Mouse (Mus musculus) lung, postnatal 0 days (tissue): Measurements from ENCODE around the gene Tec.

Experiments
- CTCF ChIP-seq: IDR thresholded peaks from 2 replicates; pipeline ENCODE4 v1.5.1; 2016; ENCODE audit warnings: antibody characterized with exemption, mild to moderate bottlenecking
- EP300 ChIP-seq: IDR thresholded peaks from 2 replicates; pipeline ENCODE4 v1.6.1; 2016; ENCODE audit warnings: antibody characterized with exemption, mild to moderate bottlenecking, control low read depth

DNA sequence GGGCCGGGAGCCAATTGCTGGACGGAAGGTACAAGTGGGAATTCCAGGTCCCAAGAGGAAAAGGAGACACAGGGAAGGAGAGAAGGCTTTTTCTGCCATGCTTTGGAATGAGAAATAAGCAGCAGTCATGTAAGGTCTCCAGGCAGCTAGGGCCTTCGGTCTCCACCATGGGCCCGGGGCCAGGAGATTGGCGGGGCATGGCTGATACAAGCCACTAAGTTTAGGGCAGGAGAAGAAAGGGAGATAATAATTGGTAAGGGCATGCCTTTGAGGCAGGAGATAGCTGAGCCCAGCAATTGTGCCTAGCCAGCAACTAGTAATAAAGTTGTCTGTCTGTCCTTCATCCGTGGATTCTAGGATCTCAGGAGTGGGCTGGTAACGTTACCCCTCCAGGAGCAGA, 85.2 kb downstream of the Tec start:
- TF ChIP-seq CTCF (no peak), EP300 (no peak)
